Mouse (Mus musculus): ENCODE measurements around the gene Gm45837. TPM values are rescaled to one million over a fixed set of nuclear protein-coding genes. Genes with fewer than 3 reads are reported as not detected.
"Not testable (repeated sequence)": the region's sequence is repeated elsewhere in the genome, so short reads cannot be mapped to it uniquely, and the experiment has no call there.

Gm45837 gene
- polyA plus RNA-seq, 1 experiment from 2014 or later: 4.0 TPM

DNA sequence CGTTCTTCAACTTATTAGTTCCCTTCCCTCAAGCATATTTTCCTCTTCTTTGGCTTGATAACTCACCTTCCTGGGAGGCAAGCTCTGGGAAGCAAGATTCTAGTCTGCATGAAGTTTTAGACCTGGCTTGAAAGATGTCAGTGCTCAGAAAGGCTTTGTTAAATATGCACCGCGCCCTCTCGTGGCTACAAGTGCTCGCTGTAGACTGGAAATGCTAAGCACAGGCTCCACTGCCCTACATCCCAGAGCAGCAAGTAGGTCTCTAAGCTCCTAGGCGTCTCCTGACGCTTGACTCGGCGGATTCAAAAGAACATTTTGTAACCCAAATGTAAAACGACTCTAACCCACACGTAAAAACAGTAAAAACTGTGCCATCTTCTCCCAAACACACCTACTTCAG, 130.4 kb downstream of the Gm45837 start:
- no peaks in the 10 kb centered on the region for H3K36me3 ChIP-seq (ENCODE audit: control insufficient read depth, insufficient read depth)
- no peaks in the 10 kb centered on the region for H3K4me1 ChIP-seq (ENCODE audit: control insufficient read depth, low read depth, low read length)
- H3K4me2 ChIP-seq (ENCODE audit: low read depth, low read length): no peak overlapping the region
- 3% methylated on average over 11 of the region's 11 CpGs for WGBS (ENCODE audit: insufficient replicate concordance)
- no peak overlapping the region for H3K4me3 ChIP-seq (ENCODE audit: low read depth, low read length)
- no peaks in the 10 kb centered on the region for H3K9me3 ChIP-seq (replicated peaks; ENCODE audit: control insufficient read depth, low read length)
- no peak for ATAC-seq (ENCODE audit: low read depth)
- no peak overlapping the region for H3K9ac ChIP-seq (ENCODE audit: low read depth, low read length)
- no peak overlapping the region for H3K27ac ChIP-seq (ENCODE audit: low read length)
- no peaks in the 10 kb centered on the region for H3K27me3 ChIP-seq (ENCODE audit: control insufficient read depth, insufficient read depth, low read depth, low read length)

DNA sequence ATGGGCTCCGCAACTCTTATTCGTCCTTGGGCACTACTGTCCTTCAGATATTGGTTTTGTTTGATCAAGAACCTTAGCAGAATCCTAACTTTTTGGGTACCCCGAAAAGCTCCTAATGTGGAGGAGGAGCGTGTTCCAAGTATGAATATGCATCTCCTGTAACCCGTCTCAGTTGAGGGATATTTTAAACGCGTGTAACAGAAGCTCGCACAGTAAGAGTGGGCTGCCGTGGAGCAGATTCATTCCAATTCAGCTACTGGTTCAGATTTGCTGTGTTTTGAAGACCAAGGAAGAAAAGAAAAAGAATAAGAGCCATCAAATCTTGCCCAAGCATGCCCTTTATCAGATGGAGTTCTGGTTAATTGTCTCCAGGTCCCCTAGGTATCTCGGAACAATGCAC, 131.0 kb downstream of the Gm45837 start:
- no peak overlapping the region for H3K9ac ChIP-seq (ENCODE audit: low read depth, low read length)
- WGBS (ENCODE audit: insufficient replicate concordance): 67% methylated on average over 10 of the region's 10 CpGs
- H3K4me1 ChIP-seq (ENCODE audit: control insufficient read depth, low read depth, low read length): no peaks in the 10 kb centered on the region
- H3K4me3 ChIP-seq (ENCODE audit: low read depth, low read length): no peak overlapping the region
- no peak overlapping the region for H3K4me2 ChIP-seq (ENCODE audit: low read depth, low read length)
- no peaks in the 10 kb centered on the region for H3K36me3 ChIP-seq (ENCODE audit: control insufficient read depth, insufficient read depth)
- no peak for ATAC-seq (ENCODE audit: low read depth)
- H3K27ac ChIP-seq (ENCODE audit: low read length): no peak overlapping the region
- no peaks in the 10 kb centered on the region for H3K9me3 ChIP-seq (replicated peaks; ENCODE audit: control insufficient read depth, low read length)
- no peaks in the 10 kb centered on the region for H3K27me3 ChIP-seq (ENCODE audit: control insufficient read depth, insufficient read depth, low read depth, low read length)

DNA sequence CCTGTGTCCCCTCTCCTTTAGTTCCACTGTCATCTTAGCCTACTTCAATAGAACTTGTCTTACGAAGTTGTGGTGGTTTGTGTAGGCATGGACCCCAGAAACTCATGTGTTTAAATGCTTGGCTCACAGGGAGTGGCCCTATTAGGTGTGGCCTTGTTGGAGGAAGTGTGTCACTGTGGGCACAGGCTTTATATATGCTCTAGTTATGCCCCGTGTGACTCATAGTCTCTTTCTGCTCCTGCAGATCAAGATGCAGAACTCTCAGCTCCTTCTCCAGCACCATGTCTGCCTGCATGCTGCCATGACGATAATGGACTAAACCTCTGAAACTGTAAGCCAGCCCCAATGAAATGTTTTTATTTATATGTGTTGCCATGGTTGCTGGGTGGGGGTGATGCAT, 137.0 kb downstream of the Gm45837 start:
- no peak overlapping the region for H3K4me3 ChIP-seq (ENCODE audit: low read depth, low read length)
- H3K27ac ChIP-seq (ENCODE audit: low read length): no peak overlapping the region
- 46% methylated on average over 3 of the region's 3 CpGs for WGBS (ENCODE audit: insufficient replicate concordance)
- no peaks in the 10 kb centered on the region for H3K36me3 ChIP-seq (ENCODE audit: control insufficient read depth, insufficient read depth)
- H3K4me2 ChIP-seq (ENCODE audit: low read depth, low read length): no peak overlapping the region
- H3K9me3 ChIP-seq (replicated peaks; ENCODE audit: control insufficient read depth, low read length): no peaks in the 10 kb centered on the region
- H3K4me1 ChIP-seq (ENCODE audit: control insufficient read depth, low read depth, low read length): peaks cover 4% of the 10 kb centered on the region
- H3K27me3 ChIP-seq (ENCODE audit: control insufficient read depth, insufficient read depth, low read depth, low read length): no peaks in the 10 kb centered on the region
- no peak overlapping the region for H3K9ac ChIP-seq (ENCODE audit: low read depth, low read length)
- ATAC-seq (ENCODE audit: low read depth): no peak

DNA sequence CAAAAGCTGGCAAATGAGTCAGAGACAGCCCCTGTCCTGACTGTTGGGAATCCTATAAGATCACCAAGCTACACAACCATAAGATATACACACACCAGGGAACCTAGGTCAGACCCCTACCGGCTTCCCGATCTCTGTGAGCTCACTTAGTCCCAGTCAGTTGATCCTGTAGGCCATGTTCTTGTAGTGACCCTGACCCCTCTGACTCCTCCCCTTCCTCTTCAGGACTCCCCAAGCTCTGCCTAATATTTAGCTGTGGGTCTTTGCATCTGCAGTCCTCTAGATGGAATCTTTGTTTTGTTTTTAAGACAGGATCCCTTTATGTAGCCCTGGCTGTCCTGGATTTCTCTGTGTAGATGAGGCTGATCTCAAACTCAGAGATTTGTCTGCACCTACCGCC, 138.6 kb downstream of the Gm45837 start:
- WGBS (ENCODE audit: insufficient replicate concordance): 81% methylated on average over 3 of the region's 3 CpGs
- ATAC-seq (ENCODE audit: low read depth): no peak
- no peak overlapping the region for H3K4me3 ChIP-seq (ENCODE audit: low read depth, low read length)
- H3K9ac ChIP-seq (ENCODE audit: low read depth, low read length): no peak overlapping the region
- H3K27ac ChIP-seq (ENCODE audit: low read length): no peak overlapping the region
- H3K4me2 ChIP-seq (ENCODE audit: low read depth, low read length): no peak overlapping the region
- no peaks in the 10 kb centered on the region for H3K36me3 ChIP-seq (ENCODE audit: control insufficient read depth, insufficient read depth)
- peaks cover 4% of the 10 kb centered on the region for H3K4me1 ChIP-seq (ENCODE audit: control insufficient read depth, low read depth, low read length)
- H3K9me3 ChIP-seq (replicated peaks; ENCODE audit: control insufficient read depth, low read length): no peaks in the 10 kb centered on the region
- no peaks in the 10 kb centered on the region for H3K27me3 ChIP-seq (ENCODE audit: control insufficient read depth, insufficient read depth, low read depth, low read length)

GRCm38 (mm10) chr7:101550686-101551485, 140.2 kb downstream of the Gm45837 start:
- Histone ChIP-seq H3K27ac (ENCODE audit: low read length) (peak overlapping the region; percentile 35; the same call in 1 of the 2 replicates), H3K9ac (ENCODE audit: low read depth, low read length) (no peak overlapping the region), H3K4me2 (ENCODE audit: low read depth, low read length) (no peak overlapping the region), H3K4me3 (ENCODE audit: low read depth, low read length) (no peak overlapping the region), H3K36me3 (ENCODE audit: control insufficient read depth, insufficient read depth) (no peaks in the 10 kb centered on the region), H3K4me1 (ENCODE audit: control insufficient read depth, low read depth, low read length) (peaks cover 4% of the 10 kb centered on the region), H3K9me3 (replicated peaks; ENCODE audit: control insufficient read depth, low read length) (no peaks in the 10 kb centered on the region), H3K27me3 (ENCODE audit: control insufficient read depth, insufficient read depth, low read depth, low read length) (no peaks in the 10 kb centered on the region)
- 29% methylated on average over 7 of the region's 7 CpGs for WGBS (ENCODE audit: insufficient replicate concordance)
- no peak for ATAC-seq (ENCODE audit: low read depth)

DNA sequence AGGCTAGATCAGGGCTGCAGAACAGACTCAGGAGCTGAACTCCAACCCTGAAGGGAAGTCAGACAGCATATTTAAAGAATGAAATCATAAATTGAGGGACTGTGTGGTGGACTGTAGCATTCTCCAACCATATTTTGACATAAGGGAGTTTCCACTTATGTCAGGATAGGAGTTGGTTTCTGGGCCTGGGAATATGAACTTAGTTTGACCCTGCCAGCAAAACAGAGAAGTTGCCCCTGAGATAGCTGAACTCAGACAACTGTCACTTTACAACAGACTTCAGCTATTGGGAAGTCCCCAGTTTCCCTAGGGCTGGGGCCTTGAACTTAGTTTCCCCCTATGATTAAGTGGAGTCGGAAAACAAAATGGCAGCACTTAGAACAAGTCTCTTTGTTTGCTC, 140.8 kb downstream of the Gm45837 start:
- no peaks in the 10 kb centered on the region for H3K9me3 ChIP-seq (replicated peaks; ENCODE audit: control insufficient read depth, low read length)
- H3K4me3 ChIP-seq (ENCODE audit: low read depth, low read length): no peak overlapping the region
- ATAC-seq (ENCODE audit: low read depth): no peak
- H3K4me2 ChIP-seq (ENCODE audit: low read depth, low read length): no peak overlapping the region
- H3K27me3 ChIP-seq (ENCODE audit: control insufficient read depth, insufficient read depth, low read depth, low read length): no peaks in the 10 kb centered on the region
- no peak overlapping the region for H3K9ac ChIP-seq (ENCODE audit: low read depth, low read length)
- no peaks in the 10 kb centered on the region for H3K36me3 ChIP-seq (ENCODE audit: control insufficient read depth, insufficient read depth)
- 36% methylated on average over 1 of the region's 1 CpGs for WGBS (ENCODE audit: insufficient replicate concordance)
- peak overlapping the region; percentile 35; the same call in 1 of the 2 replicates for H3K27ac ChIP-seq (ENCODE audit: low read length)
- peaks cover 4% of the 10 kb centered on the region for H3K4me1 ChIP-seq (ENCODE audit: control insufficient read depth, low read depth, low read length)

GRCm38 (mm10) chr7:101555473-101555872, 144.8 kb downstream of the Gm45837 start:
- not testable (repeated sequence) for H3K27me3 ChIP-seq (ENCODE audit: control insufficient read depth, insufficient read depth, low read depth, low read length); H3K9ac ChIP-seq (ENCODE audit: low read depth, low read length); H3K36me3 ChIP-seq (ENCODE audit: control insufficient read depth, insufficient read depth); H3K4me2 ChIP-seq (ENCODE audit: low read depth, low read length); H3K4me3 ChIP-seq (ENCODE audit: low read depth, low read length); H3K4me1 ChIP-seq (ENCODE audit: control insufficient read depth, low read depth, low read length); ATAC-seq (ENCODE audit: low read depth); H3K27ac ChIP-seq (ENCODE audit: low read length); H3K9me3 ChIP-seq (replicated peaks; ENCODE audit: control insufficient read depth, low read length)
- WGBS (ENCODE audit: insufficient replicate concordance): 62% methylated on average over 3 of the region's 3 CpGs

GRCm38 (mm10) chr7:101557391-101557790, 146.7 kb downstream of the Gm45837 start:
- H3K4me2 ChIP-seq (ENCODE audit: low read depth, low read length): no peak overlapping the region
- no peak overlapping the region for H3K4me3 ChIP-seq (ENCODE audit: low read depth, low read length)
- no peaks in the 10 kb centered on the region for H3K4me1 ChIP-seq (ENCODE audit: control insufficient read depth, low read depth, low read length)
- no peaks in the 10 kb centered on the region for H3K36me3 ChIP-seq (ENCODE audit: control insufficient read depth, insufficient read depth)
- no peaks in the 10 kb centered on the region for H3K27me3 ChIP-seq (ENCODE audit: control insufficient read depth, insufficient read depth, low read depth, low read length)
- WGBS (ENCODE audit: insufficient replicate concordance): 46% methylated on average over 1 of the region's 1 CpGs
- H3K9ac ChIP-seq (ENCODE audit: low read depth, low read length): no peak overlapping the region
- H3K9me3 ChIP-seq (replicated peaks; ENCODE audit: control insufficient read depth, low read length): no peaks in the 10 kb centered on the region
- H3K27ac ChIP-seq (ENCODE audit: low read length): no peak overlapping the region
- ATAC-seq (ENCODE audit: low read depth): no peak

- H3K36me3 ChIP-seq (ENCODE audit: control insufficient read depth, insufficient read depth); ATAC-seq (ENCODE audit: low read depth): not testable (repeated sequence)
These were observed 148.7 kb downstream of the Gm45837 start for GRCm38 (mm10) chr7:101559393-101559792.

More at GRCm38 (mm10) chr7:101559393-101559792, 148.7 kb downstream of the Gm45837 start:
- not testable (repeated sequence) for H3K4me3 ChIP-seq (ENCODE audit: low read depth, low read length); H3K4me2 ChIP-seq (ENCODE audit: low read depth, low read length); H3K27ac ChIP-seq (ENCODE audit: low read length); H3K4me1 ChIP-seq (ENCODE audit: control insufficient read depth, low read depth, low read length); H3K9me3 ChIP-seq (replicated peaks; ENCODE audit: control insufficient read depth, low read length); H3K9ac ChIP-seq (ENCODE audit: low read depth, low read length); H3K27me3 ChIP-seq (ENCODE audit: control insufficient read depth, insufficient read depth, low read depth, low read length)
- WGBS (ENCODE audit: insufficient replicate concordance): 47% methylated on average over 5 of the region's 5 CpGs
